Mouse (Mus musculus): ENCODE results near the gene Chd4.
A peak's percentile ranks its signal among the peaks of the same experiment; 100 is the strongest.

Gene Chd4

DNA sequence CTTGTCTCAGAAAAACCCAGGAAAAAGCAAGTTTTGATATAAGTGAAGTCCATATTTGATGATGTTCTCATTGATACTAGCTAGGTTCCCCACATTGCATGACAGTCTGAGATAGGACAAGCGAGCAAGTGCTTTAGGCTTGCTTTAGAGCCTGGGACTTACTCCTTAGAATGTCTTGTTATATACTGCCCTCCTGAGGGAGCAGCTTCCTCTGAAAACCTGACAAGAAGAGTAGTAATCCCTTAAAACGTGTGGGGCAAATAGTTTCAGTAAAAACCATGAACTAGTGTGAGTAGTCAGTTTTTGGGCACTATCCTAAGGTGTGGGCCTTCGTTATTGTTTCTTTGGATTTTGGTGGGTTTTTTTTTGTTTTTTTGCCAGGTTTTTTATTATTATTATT lies 47.3 kb downstream of the Chd4 start:
- DNase-seq (ENCODE audit: low spot score), result no peak

DNA sequence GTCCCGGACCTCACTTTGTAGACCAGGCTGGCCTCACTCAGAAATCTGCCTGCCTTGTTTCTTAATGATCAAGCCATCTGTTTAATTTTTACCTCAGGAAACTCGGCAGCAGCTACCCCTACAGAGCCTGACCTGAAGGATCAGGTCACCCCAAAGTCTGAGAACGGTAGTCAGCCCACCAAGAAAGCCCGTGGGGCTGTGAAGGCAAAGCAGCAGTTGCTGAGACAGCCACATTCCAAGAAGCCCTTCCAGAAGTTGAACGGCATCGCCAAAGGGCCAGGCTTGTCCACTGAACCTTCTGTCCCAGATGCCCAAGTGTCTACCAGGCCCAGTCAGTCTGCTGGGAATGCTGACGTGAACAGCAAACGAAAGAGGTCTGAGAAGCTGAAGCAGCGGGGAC lies 48.1 kb downstream of the Chd4 start:
- DNase-seq (ENCODE audit: low spot score), result no peak

DNA sequence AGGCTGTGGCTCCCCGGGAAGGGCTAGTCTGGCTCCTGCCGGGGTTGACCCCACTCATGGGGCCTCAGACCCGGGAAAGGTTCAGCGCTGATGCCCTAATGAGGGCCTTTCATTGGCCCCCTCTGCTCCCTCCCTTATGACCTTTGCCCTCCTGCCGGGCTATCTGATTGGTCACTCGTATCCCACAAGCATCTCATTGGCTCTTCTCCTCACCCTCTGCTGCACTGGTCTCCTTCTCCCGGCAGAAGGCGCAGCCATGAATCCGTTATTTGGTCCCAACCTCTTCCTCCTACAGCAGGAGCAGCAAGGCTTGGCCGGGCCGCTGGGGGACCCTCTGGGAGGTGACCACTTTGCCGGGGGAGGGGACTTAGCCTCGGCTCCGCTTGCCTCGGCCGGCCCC lies 49.2 kb downstream of the Chd4 start, which contains the start of gene Iffo1:
TSS of gene Iffo1 (plus strand) at position 241 of the 400 bp plus-strand sequence.
- peak; percentile 97 for DNase-seq (ENCODE audit: low spot score)

DNA sequence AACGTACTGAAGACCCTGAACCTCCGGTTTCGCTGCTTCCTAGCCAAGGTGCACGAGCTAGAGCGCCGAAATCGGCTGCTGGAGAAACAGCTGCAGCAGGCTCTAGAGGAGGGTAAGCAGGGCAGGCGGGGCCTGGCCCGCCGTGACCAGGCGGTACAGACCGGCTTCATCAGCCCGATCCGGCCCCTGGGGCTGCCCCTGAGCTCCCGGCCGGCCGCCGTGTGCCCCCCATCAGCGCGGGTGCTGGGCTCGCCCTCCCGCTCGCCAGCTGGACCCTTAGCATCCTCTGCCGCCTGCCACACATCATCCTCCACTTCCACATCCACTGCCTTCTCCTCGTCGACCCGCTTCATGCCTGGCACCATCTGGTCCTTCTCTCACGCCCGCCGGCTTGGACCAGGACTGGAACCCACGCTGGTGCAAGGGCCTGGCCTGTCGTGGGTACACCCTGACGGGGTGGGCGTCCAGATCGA lies 49.7 kb downstream of the Chd4 start:
- DNase-seq (ENCODE audit: low spot score), result no peak

DNA sequence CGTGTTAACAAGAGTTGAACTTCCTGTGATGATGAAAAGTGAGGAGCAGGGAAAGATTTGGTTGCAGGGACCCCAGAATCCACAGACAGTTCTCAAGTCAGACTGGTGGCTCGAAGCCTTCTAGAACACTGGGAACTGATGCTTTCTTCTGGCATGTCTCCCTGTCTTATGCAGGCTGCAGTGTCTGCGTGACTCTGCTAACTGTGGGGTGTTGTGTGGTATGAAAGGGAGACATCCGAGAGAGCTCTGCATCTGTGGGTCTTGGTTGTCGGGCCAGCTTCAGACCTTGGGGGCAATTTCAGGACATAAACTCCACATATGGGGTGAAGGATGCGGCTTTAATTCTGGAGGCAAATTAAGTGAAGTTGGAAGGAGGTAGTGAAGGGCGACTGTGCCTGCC lies 50.4 kb downstream of the Chd4 start:
- no peak for DNase-seq (ENCODE audit: low spot score)

DNA sequence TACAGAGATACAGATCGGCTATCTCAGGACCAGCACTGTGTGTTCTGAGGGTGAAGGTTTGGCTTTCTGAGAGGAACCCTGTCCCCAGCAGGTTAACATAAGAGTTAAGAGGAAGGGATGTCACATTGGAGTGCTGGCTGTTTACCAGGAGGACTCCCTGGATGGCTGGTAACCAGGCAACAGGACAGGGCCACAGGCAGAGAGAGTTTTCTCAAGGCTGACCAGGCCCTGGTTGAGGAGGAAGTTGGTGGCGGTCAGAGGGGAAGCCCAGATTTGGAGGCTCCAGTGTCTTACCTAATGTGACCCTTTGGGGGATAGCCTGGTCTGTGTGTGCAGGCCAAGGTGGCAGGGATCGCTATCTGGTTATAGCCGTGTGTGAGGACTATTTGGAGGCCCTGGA lies 51.0 kb downstream of the Chd4 start:
- DNase-seq (ENCODE audit: low spot score), result no peak

DNA sequence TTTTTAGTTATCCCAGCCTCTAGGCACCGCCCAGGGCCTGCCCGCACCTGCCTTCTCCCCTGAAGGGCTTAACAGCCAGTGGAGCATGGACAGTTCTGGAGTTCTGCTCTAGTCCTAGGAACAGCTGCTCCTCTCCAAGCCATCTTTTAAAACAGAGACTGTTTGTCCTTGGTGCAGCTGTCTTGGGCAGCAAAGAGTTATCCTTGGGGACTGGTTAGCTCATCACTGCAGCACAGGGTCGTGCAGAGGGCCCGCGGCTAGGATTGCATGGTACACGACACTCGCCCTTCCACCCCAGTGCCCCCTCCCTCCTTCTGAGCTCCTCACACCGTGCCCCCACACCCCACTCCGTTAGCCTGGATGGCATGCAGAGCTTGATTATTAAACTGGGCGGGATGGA lies 51.5 kb downstream of the Chd4 start:
- DNase-seq (ENCODE audit: low spot score), result no peak

DNA sequence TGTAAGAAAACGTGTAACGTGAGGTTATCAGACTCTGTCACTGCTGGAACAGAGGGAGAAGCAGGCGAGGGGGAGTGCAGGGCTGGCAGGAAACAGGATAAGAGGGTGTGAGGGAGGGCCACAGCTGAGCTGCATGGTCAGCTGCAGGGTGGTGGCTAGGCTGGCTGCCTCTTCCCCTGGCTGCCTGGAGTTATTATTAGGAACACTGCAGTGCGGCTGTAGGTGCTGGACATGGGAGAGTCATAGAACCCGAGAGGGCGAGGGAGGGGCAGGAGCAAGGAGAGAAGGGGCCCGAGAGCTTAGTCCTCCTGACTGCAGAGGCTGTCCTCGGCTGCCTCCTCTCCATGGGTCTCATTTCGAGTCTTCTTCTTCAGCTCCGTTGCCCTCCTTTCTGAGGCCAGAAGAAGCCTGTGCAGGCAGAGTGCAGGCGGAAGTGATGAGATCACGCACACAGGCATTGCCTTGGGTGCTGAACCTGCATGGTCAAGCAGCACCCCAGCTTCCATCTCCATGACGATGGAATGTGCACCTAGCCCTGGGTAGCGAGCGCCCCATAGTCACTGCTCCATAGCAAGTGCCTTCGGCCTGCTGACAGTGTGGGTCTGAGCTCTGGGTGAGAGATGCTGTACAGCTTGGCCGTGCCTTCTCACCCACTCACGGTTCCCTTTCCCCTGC lies 52.6 kb downstream of the Chd4 start:
- no peak for DNase-seq (ENCODE audit: low spot score)

DNA sequence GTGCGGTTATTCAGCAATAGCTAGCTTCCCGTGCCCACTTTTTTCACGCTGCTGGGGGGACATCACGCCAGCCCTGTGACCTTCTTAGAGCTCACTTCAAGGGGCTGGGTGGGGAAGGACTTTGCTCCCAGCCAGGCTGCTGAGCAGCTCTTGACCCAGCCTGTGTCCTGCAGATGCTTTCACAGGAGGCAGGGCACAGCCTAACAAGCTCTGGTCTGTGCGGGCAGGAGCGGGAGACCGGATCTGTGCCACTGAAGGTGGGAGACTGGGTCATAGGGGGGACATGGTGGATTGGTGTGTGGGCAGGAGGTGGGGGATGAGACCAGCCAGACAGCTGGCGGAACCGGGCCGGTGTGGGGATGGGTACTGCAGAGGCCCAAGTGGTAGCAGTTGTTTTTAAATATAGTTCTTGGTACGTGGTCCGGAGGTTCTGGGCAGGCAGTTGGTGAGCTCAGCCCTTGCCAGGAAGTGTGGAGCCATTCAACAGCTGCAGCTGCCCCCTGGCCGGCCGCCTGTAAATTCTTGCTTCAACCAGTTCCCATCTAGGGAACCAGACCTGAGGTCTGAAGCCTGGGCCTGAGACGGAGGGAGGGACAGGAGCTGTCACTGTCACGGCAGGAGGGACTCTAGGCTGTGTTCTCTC lies 53.3 kb downstream of the Chd4 start:
- no peak for DNase-seq (ENCODE audit: low spot score)

DNA sequence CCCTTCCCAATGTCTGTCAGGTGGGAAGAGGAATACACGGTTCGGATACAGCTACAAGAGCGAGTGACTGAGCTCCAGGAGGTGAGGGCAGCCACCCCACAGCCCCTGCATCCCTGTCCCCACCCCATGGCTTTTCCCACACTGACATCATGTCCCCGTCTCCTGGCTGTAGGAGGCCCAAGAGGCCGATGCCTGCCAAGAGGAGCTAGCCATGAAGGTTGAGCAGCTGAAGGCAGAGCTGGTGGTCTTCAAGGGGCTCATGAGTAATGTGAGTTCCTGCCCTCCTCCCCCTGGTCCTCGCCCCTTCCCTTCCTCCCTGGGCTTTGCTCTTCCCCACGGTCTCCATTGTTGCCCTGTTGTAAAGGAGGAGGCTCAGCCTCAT lies 53.8 kb downstream of the Chd4 start:
- no peak for DNase-seq (ENCODE audit: low spot score)

DNA sequence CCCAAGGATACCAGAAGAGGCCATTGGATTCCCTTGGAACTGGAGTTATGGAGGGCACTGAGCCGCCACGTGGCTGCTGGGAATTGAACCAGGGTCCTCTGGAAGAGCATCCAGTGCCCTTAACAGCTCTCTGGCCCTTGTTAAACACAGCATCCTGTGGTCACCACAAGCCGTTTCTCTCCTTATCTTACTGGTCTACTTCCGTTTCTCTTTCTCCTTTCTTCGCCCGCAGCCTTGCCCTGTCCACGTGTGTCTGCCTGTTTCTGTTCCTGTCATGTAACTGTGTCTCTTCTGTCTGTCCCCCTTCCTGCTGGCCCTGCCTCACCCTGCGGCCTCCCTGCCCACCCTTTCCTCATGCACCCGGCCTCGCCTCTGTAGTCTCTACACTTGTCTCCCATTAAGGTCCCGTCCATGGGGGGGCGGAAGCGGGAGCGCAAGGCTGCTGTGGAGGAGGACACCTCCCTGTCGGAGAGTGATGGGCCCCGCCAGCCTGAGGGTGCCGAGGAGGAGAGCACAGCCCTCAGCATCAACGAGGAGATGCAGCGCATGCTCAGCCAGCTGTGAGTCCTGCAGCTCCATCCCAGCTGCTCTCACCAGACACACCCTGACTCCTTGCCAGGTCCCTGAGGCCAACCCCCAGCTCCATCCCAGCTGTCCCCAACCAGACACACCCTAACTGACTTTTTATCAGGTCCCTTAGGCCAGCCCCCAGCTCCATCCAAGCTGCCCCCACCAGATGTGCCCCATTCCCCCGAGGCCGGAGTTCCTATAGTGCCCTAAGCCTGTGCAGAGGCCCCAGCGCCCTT lies 56.6 kb downstream of the Chd4 start:
- DNase-seq (ENCODE audit: low spot score), result no peak

DNA sequence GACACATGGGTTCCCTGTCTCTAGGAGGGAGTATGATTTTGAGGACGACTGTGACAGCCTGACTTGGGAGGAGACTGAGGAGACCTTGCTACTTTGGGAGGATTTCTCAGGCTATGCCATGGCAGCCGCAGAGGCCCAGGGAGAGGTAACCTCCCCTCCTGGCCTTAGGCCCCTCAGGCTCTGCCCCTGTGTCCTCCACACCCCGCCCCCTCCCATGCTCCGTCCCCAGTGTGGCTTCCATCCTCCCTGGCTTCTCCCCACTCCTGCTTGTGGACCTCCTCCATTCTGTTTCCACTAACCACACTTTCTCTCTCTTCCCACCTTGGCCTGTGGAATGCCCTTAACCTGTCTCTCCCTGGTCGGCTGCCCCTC lies 57.2 kb downstream of the Chd4 start:
- DNase-seq (ENCODE audit: low spot score), result no peak

DNA sequence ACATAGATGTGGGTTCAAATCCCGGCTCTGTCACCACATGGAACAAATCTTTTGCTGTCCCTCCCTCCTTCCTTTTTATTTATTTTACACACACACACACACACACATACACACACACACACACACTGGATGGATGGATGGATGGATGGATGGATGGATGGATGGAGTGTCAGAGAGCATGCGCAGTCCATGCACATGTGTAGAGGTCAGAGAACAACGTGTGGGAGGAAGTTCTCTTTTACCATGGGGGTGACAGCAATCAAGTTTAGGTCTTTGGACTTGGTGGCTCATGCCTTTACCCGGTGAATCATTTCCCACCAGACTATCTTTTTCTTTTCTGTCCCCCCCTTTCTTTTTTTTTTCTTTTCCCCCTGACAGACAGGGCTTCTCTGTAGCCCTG lies 57.9 kb downstream of the Chd4 start:
- DNase-seq (ENCODE audit: low spot score), result no peak

DNA sequence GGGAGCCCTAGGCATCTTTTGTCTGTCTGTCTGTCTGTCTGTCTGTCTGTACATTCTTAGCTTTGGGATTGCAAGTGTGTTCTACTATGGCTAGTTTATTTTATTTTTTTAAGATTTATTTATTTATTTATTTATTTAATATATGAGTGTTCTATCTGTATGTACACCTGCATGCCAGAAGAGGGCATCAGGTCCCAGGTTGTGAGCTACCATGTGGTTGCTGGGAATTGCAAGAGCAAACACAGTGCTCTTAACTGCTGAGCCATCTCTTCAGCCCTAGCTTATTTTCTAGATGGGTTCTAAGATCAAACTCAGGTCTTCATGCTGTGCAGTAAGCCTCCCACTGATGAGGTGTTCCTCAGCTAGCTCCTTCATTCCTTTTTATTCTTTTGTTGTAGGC lies 58.8 kb downstream of the Chd4 start:
- DNase-seq (ENCODE audit: low spot score), result peak; percentile 53

DNA sequence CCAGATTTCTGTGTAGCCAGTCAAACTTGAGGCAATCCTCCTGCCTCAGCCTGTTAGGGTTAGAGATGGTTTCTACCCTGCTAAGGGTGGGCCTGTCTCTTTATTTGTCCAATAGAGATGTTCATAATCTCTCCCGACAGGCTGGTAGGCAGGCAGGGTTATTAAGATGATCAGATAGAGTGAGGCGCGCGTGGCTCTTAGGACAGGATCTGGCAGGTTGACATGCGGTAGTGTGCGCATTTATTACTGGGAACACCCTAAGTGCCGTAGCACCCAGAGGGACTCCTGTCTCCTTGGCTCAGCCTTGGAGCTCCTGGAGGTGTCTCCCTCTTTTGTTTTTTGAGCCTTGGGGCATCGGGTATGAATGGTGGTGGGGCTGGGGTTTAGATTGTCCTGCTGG lies 59.5 kb downstream of the Chd4 start:
- no peak for DNase-seq (ENCODE audit: low spot score)

DNA sequence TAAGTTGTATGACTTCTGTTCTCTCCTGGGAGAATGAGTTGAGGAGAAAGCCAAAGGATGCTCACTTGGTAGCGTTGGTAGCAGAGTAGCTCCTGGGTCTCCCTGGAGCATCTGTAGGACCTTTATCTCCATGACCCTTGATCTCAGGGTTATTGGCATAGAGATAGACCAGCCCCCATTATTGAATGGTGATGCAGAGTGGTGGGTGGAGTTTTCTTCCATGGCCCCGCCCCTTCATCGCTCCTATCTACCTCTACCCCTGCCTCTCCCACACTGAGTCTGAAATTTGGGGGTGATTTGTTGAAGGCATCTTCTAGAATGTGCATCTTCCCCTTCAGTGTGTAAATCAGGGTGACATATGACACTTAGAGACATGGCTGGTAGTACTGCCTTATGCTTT lies 60.7 kb downstream of the Chd4 start:
- DNase-seq (ENCODE audit: low spot score), result no peak

DNA sequence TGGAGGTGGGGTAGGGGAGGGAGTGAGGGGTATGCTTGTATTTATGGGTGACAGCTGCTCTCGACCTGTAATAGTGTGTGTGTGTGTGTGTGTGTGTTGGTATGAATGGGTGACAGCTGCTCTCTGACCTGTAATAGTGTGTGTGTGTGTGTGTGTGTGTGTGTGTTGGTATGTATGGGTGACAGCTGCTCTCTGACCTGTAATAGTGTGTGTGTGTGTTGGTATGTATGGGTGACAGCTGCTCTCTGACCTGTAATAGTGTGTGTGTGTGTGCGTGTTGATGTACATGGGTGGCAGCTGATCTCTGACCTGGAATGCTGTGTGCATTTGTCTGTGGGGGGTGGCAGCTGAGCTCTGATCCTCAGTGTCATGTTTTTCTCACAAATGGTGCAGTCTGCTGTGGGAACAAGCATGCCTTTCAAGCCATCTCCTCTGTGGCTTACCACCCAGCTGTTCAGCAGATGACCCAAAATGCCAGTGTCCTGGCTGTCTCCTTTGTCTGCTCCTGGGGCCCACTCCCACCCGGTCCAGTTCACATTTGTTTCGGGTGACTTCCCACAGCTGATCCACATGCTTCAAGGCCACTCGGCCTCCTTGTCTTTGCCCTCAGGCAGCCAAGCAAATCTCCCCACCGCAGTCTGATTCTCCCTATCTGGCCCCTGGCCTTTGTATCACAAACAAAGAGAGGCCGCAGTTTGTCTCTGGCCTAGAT lies 61.3 kb downstream of the Chd4 start:
- DNase-seq (ENCODE audit: low spot score), result peak; percentile 73

DNA sequence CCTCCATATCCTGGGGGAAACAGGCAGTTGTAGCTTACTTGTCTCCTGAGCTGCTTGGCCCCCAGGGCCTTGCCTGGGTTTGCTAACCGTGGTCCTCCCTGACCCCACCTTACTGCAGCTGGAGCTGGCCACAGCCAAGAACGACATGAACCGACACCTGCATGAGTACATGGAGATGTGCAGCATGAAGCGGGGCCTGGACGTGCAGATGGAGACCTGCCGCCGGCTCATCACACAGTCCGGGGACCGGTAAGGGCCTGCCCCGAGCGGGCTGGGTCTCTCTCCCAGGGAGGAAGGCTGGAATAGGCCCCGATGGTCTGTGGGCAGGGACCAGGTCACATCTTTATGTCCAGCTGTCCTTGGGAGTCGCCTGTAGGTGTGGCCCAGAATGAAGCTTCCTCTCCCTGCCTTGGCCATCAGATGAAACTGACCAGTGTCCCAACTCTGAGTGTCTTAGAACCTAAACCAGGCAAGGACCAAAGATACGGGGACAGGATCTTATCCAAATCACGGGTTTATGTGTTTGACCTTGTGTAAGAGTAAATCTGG lies 63.2 kb downstream of the Chd4 start:
- no peak for DNase-seq (ENCODE audit: low spot score)

DNA sequence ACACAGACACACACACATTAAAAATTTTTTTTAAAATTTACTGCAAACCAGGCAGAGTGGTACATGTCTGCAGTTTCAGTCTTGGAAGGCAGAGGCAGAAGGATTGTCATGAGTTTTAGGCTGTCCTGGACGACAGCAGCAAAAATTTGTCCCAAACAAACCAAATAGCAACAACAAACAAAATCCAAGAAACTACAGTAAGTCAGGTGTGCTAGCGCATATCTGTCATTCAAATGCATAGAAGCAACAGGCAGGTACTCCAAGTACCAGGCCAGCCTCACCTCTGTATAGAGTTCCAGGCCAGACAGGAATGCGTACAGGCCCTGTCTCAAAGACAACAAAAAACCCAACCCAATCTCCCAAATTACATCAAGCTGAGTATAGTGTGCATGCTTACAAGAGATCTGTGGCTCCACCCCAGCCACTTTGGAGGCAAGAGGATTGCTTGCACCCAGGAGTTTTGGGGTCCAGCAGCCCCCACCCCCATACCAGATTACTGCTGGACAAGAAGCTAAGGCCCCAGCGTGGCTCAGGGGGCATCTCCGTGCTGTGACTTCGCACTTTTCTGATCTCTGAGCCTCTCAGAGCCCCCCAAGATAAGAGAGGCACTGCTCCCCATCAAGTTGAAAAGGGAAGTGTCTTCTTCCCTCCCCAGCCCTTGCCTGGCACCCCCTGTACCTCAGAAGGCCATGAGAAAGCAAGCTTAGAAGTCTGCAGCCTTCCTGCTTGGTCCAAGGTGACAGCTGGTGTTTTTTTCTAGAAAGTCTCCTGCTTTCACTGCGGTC lies 64.2 kb downstream of the Chd4 start:
- DNase-seq (ENCODE audit: low spot score), result no peak

DNA sequence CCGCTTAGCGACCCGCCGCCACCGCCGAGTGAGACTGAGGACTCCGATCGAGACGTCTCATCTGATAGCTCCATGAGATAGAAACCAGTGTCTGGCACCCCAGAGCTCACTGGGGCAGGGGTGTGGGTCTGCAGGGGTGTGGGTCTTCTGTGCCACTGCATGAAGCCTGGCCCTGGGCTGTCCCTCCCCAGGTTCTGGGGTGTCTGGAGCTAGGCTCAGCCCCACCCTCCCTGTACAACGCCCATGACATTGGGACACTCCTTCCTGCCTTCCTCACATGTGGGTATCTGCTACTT lies 64.7 kb downstream of the Chd4 start:
- no peak for DNase-seq (ENCODE audit: low spot score)

DNA sequence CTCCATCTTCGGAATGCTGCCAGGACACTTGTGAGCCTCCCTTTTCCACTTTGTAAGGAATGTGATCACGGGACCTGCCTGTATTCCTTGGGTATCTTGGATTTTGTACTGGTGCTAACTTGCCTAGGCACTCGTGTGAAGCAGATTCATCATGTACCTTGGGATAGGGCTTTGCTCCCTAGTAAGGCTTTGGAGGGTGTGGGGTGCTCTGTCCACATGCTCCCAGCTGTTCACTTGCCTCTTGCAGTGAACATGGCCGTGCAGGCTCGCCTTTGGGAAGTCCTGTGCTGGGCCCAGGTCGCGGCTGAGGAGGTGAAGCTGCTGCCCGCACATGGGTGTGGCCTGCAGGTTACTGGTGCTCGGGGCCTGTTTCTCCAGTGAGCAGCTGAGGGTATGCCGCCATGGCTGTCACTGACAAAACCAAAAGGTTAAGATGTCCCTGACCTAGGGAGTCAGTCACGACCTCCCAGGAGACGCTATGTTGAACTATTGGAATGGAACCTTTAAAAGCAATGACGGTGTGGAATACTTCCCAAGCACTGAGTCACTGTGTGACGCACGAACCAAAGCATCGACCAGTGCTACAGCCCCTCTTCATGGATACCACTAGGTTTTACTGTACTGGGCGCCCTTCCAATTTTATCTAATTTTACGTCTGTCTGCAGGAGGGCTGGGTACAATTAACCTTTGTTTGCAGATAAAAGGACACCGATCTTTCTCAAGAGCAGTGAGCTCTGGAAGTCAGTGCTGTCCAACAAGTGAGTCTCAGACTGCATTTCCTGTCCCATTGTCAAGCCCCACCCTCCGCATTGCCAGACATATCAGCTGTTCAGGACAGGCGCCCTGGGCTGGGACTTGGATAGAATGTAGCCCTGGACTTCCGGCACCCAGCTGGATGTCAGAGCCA lies 65.3 kb downstream of the Chd4 start:
- DNase-seq (ENCODE audit: low spot score), result peak; percentile 78
